Mouse (Mus musculus) myocyte (in vitro differentiated cells): Measurements from ENCODE around the gene Mob3c. TPM values are rescaled to one million over a fixed set of nuclear protein-coding genes. Genes with fewer than 3 reads are reported as not detected.

ENCODE experiments used
- H3K27me3 ChIP-seq: one replicate; pipeline ENCODE4 v1.6.1; 2011; ENCODE audit not compliant: control insufficient read depth, insufficient read depth, insufficient read length
- H3K36me3 ChIP-seq: one replicate; pipeline ENCODE4 v1.6.1; 2011; ENCODE audit not compliant: control insufficient read depth, insufficient read depth
- H3K4me2 ChIP-seq: one replicate; pipeline ENCODE4 v1.6.1; 2011; ENCODE audit warnings: low read depth, control low read depth
- H3K4me3 ChIP-seq: one replicate; pipeline ENCODE4 v1.5.1; 2011; ENCODE audit warnings: mild to moderate bottlenecking, control low read depth, moderate library complexity
- H3K79me2 ChIP-seq: one replicate; pipeline ENCODE4 v1.6.1; 2011; ENCODE audit not compliant: control insufficient read depth, insufficient read depth
- H3ac ChIP-seq: one replicate; pipeline ENCODE4 v1.6.1; 2011; ENCODE audit not compliant: control insufficient read depth, insufficient read length
- CEBPB ChIP-seq: IDR thresholded peaks from 2 replicates; pipeline ENCODE4 v1.6.1; 2011; ENCODE audit warnings: mild to moderate bottlenecking, moderate library complexity; ENCODE audit not compliant: poor library complexity, insufficient read depth, severe bottlenecking
- E2F4 ChIP-seq: IDR thresholded peaks from one replicate; pipeline ENCODE4 v1.6.1; 2011; ENCODE audit warnings: mild to moderate bottlenecking, control low read depth, moderate library complexity; ENCODE audit not compliant: insufficient read depth
- MAX ChIP-seq: IDR thresholded peaks from one replicate; pipeline ENCODE4 v1.6.1; 2011; ENCODE audit warnings: low read depth, mild to moderate bottlenecking, control low read depth
- MYOD1 ChIP-seq, 3 experiments: IDR thresholded peaks; one replicate each; pipeline ENCODE4 v1.6.1; 2011; ENCODE audit warnings: control low read depth in 2 of 3, low read depth in 2 of 3, mild to moderate bottlenecking in 2 of 3, moderate library complexity in 1 of 3; ENCODE audit not compliant: insufficient read length in 2 of 3, control insufficient read depth in 1 of 3
- MYOG ChIP-seq, 3 experiments: IDR thresholded peaks; one replicate each; pipeline ENCODE4 v1.6.1; 2011; ENCODE audit warnings: control low read depth in 2 of 3, low read depth in 2 of 3, mild to moderate bottlenecking in 2 of 3; ENCODE audit not compliant: insufficient read length in 2 of 3, control insufficient read depth in 1 of 3, insufficient read depth in 1 of 3
- POLR2A ChIP-seq: IDR thresholded peaks from one replicate; pipeline ENCODE4 v1.6.1; 2011; ENCODE audit warnings: low read depth, mild to moderate bottlenecking, control low read depth, moderate library complexity; ENCODE audit not compliant: insufficient read length
- POLR2AphosphoS2 ChIP-seq: IDR thresholded peaks from one replicate; pipeline ENCODE4 v1.6.1; 2011; ENCODE audit warnings: low read depth, control low read depth; ENCODE audit not compliant: insufficient read length
- REST ChIP-seq: IDR thresholded peaks from one replicate; pipeline ENCODE4 v1.6.1; 2011; ENCODE audit warnings: mild to moderate bottlenecking, control low read depth, moderate library complexity; ENCODE audit not compliant: insufficient read depth, insufficient read length
- SRF ChIP-seq: IDR thresholded peaks from one replicate; pipeline ENCODE4 v1.6.1; 2011; ENCODE audit warnings: low read depth; ENCODE audit not compliant: control insufficient read depth, insufficient read length
- TCF12 ChIP-seq: IDR thresholded peaks from one replicate; pipeline ENCODE4 v1.6.1; 2011; ENCODE audit warnings: mild to moderate bottlenecking, control low read depth; ENCODE audit not compliant: poor library complexity, insufficient read depth, severe bottlenecking
- TCF3 ChIP-seq: IDR thresholded peaks from one replicate; pipeline ENCODE4 v1.6.1; 2011; ENCODE audit warnings: low read depth, control low read depth; ENCODE audit not compliant: insufficient read length
- USF1 ChIP-seq: IDR thresholded peaks from one replicate; pipeline ENCODE4 v1.6.1; 2011; ENCODE audit warnings: low read depth, mild to moderate bottlenecking, control low read depth, moderate library complexity
- polyA plus RNA-seq: library from polyadenylated mRNA; unstranded; fragments of >200 nt; fragmentation: generic; extraction: Trizol; gene quantifications from one replicate; pipeline ENCODE4 v1.2.1, GENCODE M21; 2012; ENCODE audit warnings: missing spikeins

Gene Mob3c
- polyA plus RNA-seq, 1 experiment: 4.9 TPM

DNA sequence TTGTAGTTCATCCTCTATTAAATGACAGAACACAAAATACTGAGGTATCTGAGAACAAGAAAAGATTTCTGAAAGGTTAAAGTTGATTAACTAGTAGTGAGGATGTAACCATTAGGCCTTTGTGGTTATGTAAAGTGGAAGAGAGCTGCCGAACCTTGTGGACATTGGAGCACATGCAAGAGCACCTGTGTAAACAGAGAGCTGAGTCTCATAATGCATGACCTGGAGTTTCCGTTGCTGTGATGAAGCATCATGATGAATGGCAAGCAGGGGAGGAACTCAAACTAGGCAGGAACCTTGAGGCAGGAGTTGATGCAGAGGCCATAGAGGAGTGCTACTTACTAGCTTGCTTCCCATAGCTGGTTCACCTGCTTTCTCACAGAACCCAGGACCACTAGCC, 22.7 kb downstream of the Mob3c start:
- Histone ChIP-seq H3ac (no peak overlapping the region), H3K4me2 (no peak overlapping the region), H3K36me3 (peaks cover 32% of the 10 kb centered on the region), H3K27me3 (no peaks in the 10 kb centered on the region), H3K4me3 (no peak overlapping the region), H3K79me2 (no peaks in the 10 kb centered on the region)
- TF ChIP-seq MAX (no peak), MYOG (IDR thresholded peaks at IDR 0.05; ENCODE audit: control insufficient read depth in 1 of 3, insufficient read depth in 1 of 3, insufficient read length in 2 of 3, low read depth in 2 of 3) (no peak), E2F4 (no peak), POLR2A (no peak), POLR2AphosphoS2 (no peak), REST (no peak), SRF (no peak), USF1 (no peak), TCF12 (no peak), CEBPB (no peak)

DNA sequence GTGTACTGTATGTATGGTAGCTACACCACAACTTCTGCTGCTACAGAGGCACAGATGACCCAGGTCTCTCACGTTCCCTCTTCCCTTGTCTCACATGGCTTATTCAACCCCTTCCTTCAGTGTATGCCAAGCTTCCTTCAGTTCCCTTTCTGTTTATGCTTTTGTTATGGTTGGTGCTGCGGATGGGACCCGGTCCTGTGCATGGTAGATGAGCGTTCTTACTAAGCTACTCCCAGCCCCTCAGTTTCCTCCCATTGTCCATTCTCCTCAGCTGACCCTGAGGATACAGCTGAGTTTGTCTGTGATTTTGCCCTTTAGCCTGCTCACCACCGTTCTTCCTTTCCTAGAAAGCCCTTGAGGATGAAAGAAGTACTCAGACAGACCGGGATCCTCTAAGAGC, 23.7 kb downstream of the Mob3c start:
- Histone ChIP-seq H3K27me3 (no peaks in the 10 kb centered on the region), H3K4me2 (no peak overlapping the region), H3K36me3 (peaks cover 32% of the 10 kb centered on the region), H3K4me3 (no peak overlapping the region), H3K79me2 (no peaks in the 10 kb centered on the region), H3ac (no peak overlapping the region)
- TF ChIP-seq MYOG (IDR thresholded peaks at IDR 0.05; ENCODE audit: control insufficient read depth in 1 of 3, insufficient read depth in 1 of 3, insufficient read length in 2 of 3, low read depth in 2 of 3) (no peak), MYOD1 (IDR thresholded peaks at IDR 0.05; ENCODE audit: control insufficient read depth in 1 of 3, insufficient read length in 2 of 3, low read depth in 2 of 3) (no peak), REST (no peak), E2F4 (no peak), USF1 (no peak), TCF3 (no peak), TCF12 (no peak), CEBPB (no peak), POLR2AphosphoS2 (no peak), POLR2A (no peak), SRF (no peak), MAX (no peak)

DNA sequence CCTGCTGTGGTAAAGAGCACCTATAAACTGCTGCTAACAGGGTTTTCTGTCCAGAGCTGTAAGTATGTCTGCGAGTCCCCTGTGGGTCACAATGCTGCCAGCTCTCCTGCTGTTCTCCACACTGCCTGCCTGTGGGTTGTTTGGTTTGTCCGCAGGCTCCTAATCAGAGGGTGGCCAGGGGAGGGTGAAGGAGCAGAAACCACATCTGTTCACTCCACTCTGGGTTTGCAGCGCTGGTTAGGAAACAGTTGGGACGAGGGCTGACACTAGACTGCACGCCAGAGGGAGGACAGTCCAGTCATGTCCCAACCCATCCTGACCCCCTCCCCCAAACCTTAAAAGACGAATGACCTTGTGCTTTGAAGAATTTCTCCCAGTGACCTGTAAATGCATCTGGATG, 27.2 kb downstream of the Mob3c start:
- peaks cover 40% of the 10 kb centered on the region for H3K36me3 ChIP-seq
- H3K4me2 ChIP-seq: no peak overlapping the region
- H3ac ChIP-seq: no peak overlapping the region
- H3K27me3 ChIP-seq: no peaks in the 10 kb centered on the region
- TF ChIP-seq CEBPB (no peak), MYOD1 (IDR thresholded peaks at IDR 0.05; ENCODE audit: control insufficient read depth in 1 of 3, insufficient read length in 2 of 3, low read depth in 2 of 3) (no peak), MYOG (IDR thresholded peaks at IDR 0.05; ENCODE audit: control insufficient read depth in 1 of 3, insufficient read depth in 1 of 3, insufficient read length in 2 of 3, low read depth in 2 of 3) (no peak), MAX (no peak), TCF12 (no peak), POLR2A (no peak), SRF (no peak), POLR2AphosphoS2 (no peak), REST (no peak)
- no peak overlapping the region for H3K4me3 ChIP-seq
- no peaks in the 10 kb centered on the region for H3K79me2 ChIP-seq

DNA sequence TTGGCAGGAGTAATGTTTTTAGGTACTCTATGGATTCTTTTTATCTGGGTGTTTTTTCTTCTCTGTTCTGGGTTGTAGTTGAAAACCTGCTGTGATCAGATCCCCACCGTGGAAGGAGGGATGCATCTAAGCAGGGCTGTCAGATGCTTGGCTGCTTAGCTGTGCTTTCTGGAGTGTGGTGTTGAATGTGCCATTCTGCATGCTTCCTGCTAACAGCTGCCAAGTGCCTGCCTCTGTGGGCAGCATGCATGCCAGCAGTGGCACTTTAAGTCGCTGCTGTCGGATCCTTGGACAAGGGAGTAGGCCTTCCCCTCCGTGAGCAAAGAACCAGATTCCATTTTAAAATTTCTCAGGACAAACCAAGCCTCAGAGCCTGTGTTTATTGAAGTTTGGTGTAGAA, 27.7 kb downstream of the Mob3c start:
- Histone ChIP-seq H3K4me2 (no peak overlapping the region), H3K27me3 (no peaks in the 10 kb centered on the region), H3K79me2 (no peaks in the 10 kb centered on the region), H3K4me3 (no peak overlapping the region), H3K36me3 (peaks cover 44% of the 10 kb centered on the region), H3ac (no peak overlapping the region)
- TF ChIP-seq POLR2A (no peak), SRF (no peak), MYOD1 (IDR thresholded peaks at IDR 0.05; ENCODE audit: control insufficient read depth in 1 of 3, insufficient read length in 2 of 3, low read depth in 2 of 3) (peak in 1 of 3 experiments; percentile 62), MYOG (IDR thresholded peaks at IDR 0.05; ENCODE audit: control insufficient read depth in 1 of 3, insufficient read depth in 1 of 3, insufficient read length in 2 of 3, low read depth in 2 of 3) (peak in 2 of 3 experiments; percentile 4 to 79)

DNA sequence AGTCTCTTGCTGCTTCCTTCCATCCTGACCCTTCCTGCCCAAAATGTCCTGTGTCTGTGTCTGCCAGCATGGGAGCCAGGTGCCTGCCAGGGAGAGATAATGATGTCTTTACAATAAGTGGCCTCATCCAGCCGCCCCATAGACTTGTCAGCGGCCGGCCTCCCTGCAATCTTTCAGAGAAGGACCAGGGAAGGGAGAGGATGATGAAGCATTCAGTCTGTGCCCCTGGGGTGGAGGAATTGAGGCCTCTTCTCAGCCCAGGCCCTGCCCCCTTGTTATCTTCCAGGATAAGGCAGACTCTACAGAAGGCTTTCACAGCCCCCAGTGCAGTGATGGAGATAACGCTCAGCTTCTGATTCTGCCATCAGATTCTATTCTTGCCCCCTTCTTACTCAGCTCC, 28.4 kb downstream of the Mob3c start:
- H3K79me2 ChIP-seq: no peaks in the 10 kb centered on the region
- H3ac ChIP-seq: no peak overlapping the region
- no peak overlapping the region for H3K4me3 ChIP-seq
- no peaks in the 10 kb centered on the region for H3K27me3 ChIP-seq
- TF ChIP-seq POLR2A: no peak
- TF ChIP-seq MYOD1 (IDR thresholded peaks at IDR 0.05; ENCODE audit: control insufficient read depth in 1 of 3, insufficient read length in 2 of 3, low read depth in 2 of 3): no peak
- TF ChIP-seq E2F4: no peak
- TF ChIP-seq TCF12: no peak
- TF ChIP-seq USF1: no peak
- no peak for TF ChIP-seq REST
- no peak for TF ChIP-seq MAX
- TF ChIP-seq MYOG (IDR thresholded peaks at IDR 0.05; ENCODE audit: control insufficient read depth in 1 of 3, insufficient read depth in 1 of 3, insufficient read length in 2 of 3, low read depth in 2 of 3): no peak
- TF ChIP-seq CEBPB: no peak
- no peak for TF ChIP-seq SRF
- TF ChIP-seq POLR2AphosphoS2: no peak
- no peak for TF ChIP-seq TCF3
- no peak overlapping the region for H3K4me2 ChIP-seq
- H3K36me3 ChIP-seq: peaks cover 47% of the 10 kb centered on the region
